Comparison of ENCODE assay signal across 9 mouse cellular contexts in the genomic region with DNA sequence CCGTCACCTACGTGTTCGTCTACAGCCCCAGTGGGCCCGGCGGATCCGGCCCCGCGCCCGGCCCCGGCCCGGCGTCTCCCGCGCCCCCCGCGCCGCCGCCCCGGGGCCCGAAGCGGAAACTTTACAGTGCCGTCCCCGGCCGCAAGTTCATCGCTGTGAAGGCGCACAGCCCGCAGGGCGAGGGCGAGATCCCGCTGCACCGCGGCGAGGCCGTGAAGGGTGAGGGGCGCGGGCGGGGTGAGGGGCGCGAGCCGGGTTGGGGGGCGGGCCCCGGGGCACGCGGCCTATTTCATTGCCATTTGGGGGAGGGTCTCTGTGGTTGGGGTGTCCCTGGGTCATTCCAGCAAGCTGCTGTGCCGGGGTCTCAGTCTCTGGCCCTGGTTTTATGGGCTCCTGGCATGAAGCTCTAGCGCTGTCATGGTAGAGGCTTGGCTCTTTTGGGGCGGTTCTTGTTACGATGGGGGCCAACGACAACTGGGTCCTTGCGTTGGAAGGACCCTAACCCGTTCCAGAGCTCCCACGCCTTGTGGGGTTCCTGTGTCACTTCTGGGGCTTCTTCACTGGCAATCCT. TPM values are rescaled to one million over a fixed set of nuclear protein-coding genes. Genes with fewer than 3 reads are reported as not detected.
DNase-seq lines count a peak whose midpoint lies in the region; ATAC-seq and TF ChIP-seq lines count a peak whose summit lies in the region.
"Had no signal": no experiment of that assay in that cellular context is flagged by ENCODE, and none has a peak within 500 bp of the region (broad histone marks: within the 10 kb centered on the region; RNA-seq: fewer than 3 reads in every experiment).

No protein-coding gene starts in this region.

- no peak overlapping the region for H3K27ac ChIP-seq in heart, postnatal 0 days (ENCODE audit: low read depth)
- H3K27ac ChIP-seq in heart, adult 2 months: no peak overlapping the region
- H3K27ac ChIP-seq in embryonic facial prominence, embryonic 13.5 days: no peak overlapping the region
- H3K27ac ChIP-seq in limb, embryonic 10.5 days: peak overlapping the region; percentile 67
- no peak overlapping the region for H3K27ac ChIP-seq in neural tube, embryonic 14.5 days (ENCODE audit: low read depth, low read length)

- intact Hi-C loops in heart, adult 2 months (cut with DNase I): no loop called here

- H3K4me2 ChIP-seq in heart, postnatal 0 days (ENCODE audit: low read depth, low read length): peak overlapping the region; percentile 83
- H3K4me2 ChIP-seq in embryonic facial prominence, embryonic 13.5 days: peak overlapping the region; percentile 90
- H3K4me2 ChIP-seq in neural tube, embryonic 14.5 days (ENCODE audit: low read depth, low read length): peak overlapping the region; percentile 83

- H3K27me3 ChIP-seq in heart, postnatal 0 days (ENCODE audit: control insufficient read depth, insufficient read depth, low read length): peaks cover 34% of the 10 kb centered on the region
- no peaks in the 10 kb centered on the region; the same call in 1 of the 2 replicates for H3K27me3 ChIP-seq in heart, adult 2 months (ENCODE audit: control insufficient read depth, insufficient read depth, low read length)
- H3K27me3 ChIP-seq in embryonic facial prominence, embryonic 13.5 days: peaks cover 39% of the 10 kb centered on the region
- peaks cover 48% of the 10 kb centered on the region for H3K27me3 ChIP-seq in limb, embryonic 10.5 days (ENCODE audit: low read depth, poor library complexity, severe bottlenecking)
- H3K27me3 ChIP-seq in neural tube, embryonic 14.5 days (ENCODE audit: control insufficient read depth, insufficient read depth, low read length): peaks cover 17% of the 10 kb centered on the region

- no peak for TF ChIP-seq POLR2A in heart, adult 2 months (IDR thresholded peaks at IDR 0.05; ENCODE audit: insufficient read depth, low read depth, low read length)

- 28% methylated on average over 25 of the region's 52 CpGs for WGBS in heart, postnatal 0 days
- whole genome bisulfite sequencing in heart, adult 2 months: 58% methylated on average over 52 of the region's 52 CpGs
- 7% methylated on average over 43 of the region's 52 CpGs for WGBS in embryonic facial prominence, embryonic 13.5 days
- 6% methylated on average over 49 of the region's 52 CpGs for WGBS in limb, embryonic 10.5 days
- WGBS in neural tube, embryonic 14.5 days: 3% methylated on average over 38 of the region's 52 CpGs

- H3K36me3 ChIP-seq in heart, postnatal 0 days (replicated peaks; ENCODE audit: control insufficient read depth, insufficient read depth, low read length): no peaks in the 10 kb centered on the region
- H3K36me3 ChIP-seq in heart, adult 2 months (ENCODE audit: control insufficient read depth, insufficient read depth, low read length): peaks cover 11% of the 10 kb centered on the region
- H3K36me3 ChIP-seq in embryonic facial prominence, embryonic 13.5 days: peaks cover 9% of the 10 kb centered on the region
- H3K36me3 ChIP-seq in limb, embryonic 10.5 days: no peaks in the 10 kb centered on the region
- H3K36me3 ChIP-seq in neural tube, embryonic 14.5 days (ENCODE audit: control insufficient read depth, insufficient read depth, low read length): peaks cover 3% of the 10 kb centered on the region; the same call in 1 of the 2 replicates

- 0 out of 2 replicates have a peak overlapping the region, but pooled peaks have one; percentile 15 for H3K9ac ChIP-seq in heart, postnatal 0 days (replicated peaks; ENCODE audit: low read depth, low read length)
- H3K9ac ChIP-seq in heart, adult 2 months (ENCODE audit: low read depth, low read length): no peak overlapping the region
- peak overlapping the region; percentile 82 for H3K9ac ChIP-seq in embryonic facial prominence, embryonic 13.5 days
- H3K9ac ChIP-seq in neural tube, embryonic 14.5 days (replicated peaks; ENCODE audit: low read depth, low read length): peak overlapping the region; percentile 61

- no peak for ATAC-seq in heart, postnatal 0 days (ENCODE audit: insufficient read depth, low read depth)
- ATAC-seq in embryonic facial prominence, embryonic 13.5 days (ENCODE audit: insufficient number of reproducible peaks, insufficient read depth, low FRiP score, low TSS enrichment, low read depth): no peak
- ATAC-seq in neural tube, embryonic 14.5 days (ENCODE audit: low read depth): no peak
- ATAC-seq in inflammation-experienced regulatory T-cells, adult 6 months: no peak

- peak overlapping the region; percentile 53 for H3K4me3 ChIP-seq in heart, postnatal 0 days (ENCODE audit: low read depth, low read length)
- H3K4me3 ChIP-seq in heart, adult 2 months: no peak overlapping the region; the same call in 1 of the 2 replicates
- peak overlapping the region; percentile 73 for H3K4me3 ChIP-seq in embryonic facial prominence, embryonic 13.5 days
- peak overlapping the region; percentile 72 for H3K4me3 ChIP-seq in limb, embryonic 10.5 days
- peak overlapping the region; percentile 60 for H3K4me3 ChIP-seq in neural tube, embryonic 14.5 days (ENCODE audit: low read depth, low read length)

- H3K9me3 ChIP-seq in heart, postnatal 0 days (replicated peaks; ENCODE audit: control insufficient read depth, low read length): no peaks in the 10 kb centered on the region
- H3K9me3 ChIP-seq in embryonic facial prominence, embryonic 13.5 days: no peaks in the 10 kb centered on the region
- H3K9me3 ChIP-seq in limb, embryonic 10.5 days (replicated peaks): no peaks in the 10 kb centered on the region
- no peaks in the 10 kb centered on the region for H3K9me3 ChIP-seq in neural tube, embryonic 14.5 days (ENCODE audit: control insufficient read depth, low read length)

- DNase-seq in heart, postnatal 0 days (ENCODE audit: low spot score): no peak
- DNase-seq in heart, adult 2 months: no peak
- peak; percentile 53 for DNase-seq in limb, embryonic 10.5 days (ENCODE audit: low spot score)
- no peak for DNase-seq in adrenal gland, postnatal 36 days
- DNase-seq in frontal cortex, postnatal 10 days (ENCODE audit: low spot score in 2 of 2): no peak
- DNase-seq: thymus, postnatal 36 days had no signal

- no peaks in the 10 kb centered on the region for H3K79me2 ChIP-seq in heart, adult 2 months (replicated peaks; ENCODE audit: control insufficient read depth, insufficient read depth, low read length)

- no peak for TF ChIP-seq CTCF in heart, postnatal 0 days (IDR thresholded peaks at IDR 0.05; ENCODE audit: low read depth)
- TF ChIP-seq CTCF in heart, adult 2 months (IDR thresholded peaks at IDR 0.05): no peak

- no peaks in the 10 kb centered on the region for H3K4me1 ChIP-seq in heart, postnatal 0 days (ENCODE audit: control insufficient read depth, insufficient read depth)
- peaks cover 3% of the 10 kb centered on the region for H3K4me1 ChIP-seq in heart, adult 2 months (ENCODE audit: control insufficient read depth, insufficient read depth, low read length)
- H3K4me1 ChIP-seq in embryonic facial prominence, embryonic 13.5 days: peaks cover 18% of the 10 kb centered on the region
- peaks cover 12% of the 10 kb centered on the region for H3K4me1 ChIP-seq in limb, embryonic 10.5 days
- peaks cover 7% of the 10 kb centered on the region; the same call in 1 of the 2 replicates for H3K4me1 ChIP-seq in neural tube, embryonic 14.5 days (ENCODE audit: control insufficient read depth, insufficient read depth, low read length)

- no peak for TF ChIP-seq EP300 in heart, postnatal 0 days (IDR thresholded peaks at IDR 0.05; ENCODE audit: low read depth)
- no peak for TF ChIP-seq EP300 in heart, adult 2 months (IDR thresholded peaks at IDR 0.05; ENCODE audit: insufficient read depth, low read depth, low read length)

RNA-seq across cellular contexts. Expression of gene Shank3, which starts 24.7 kb away (rescaled TPM):
- 17.1 and 26.5 TPM in 2 replicates for total RNA-seq in heart, postnatal 0 days (2014; rRNA removed; ENCODE audit: low replicate concordance)
- 0.81 and 1.1 TPM in 2 replicates for polyA plus RNA-seq in heart, postnatal 0 days (2015; fragmentation: Nextera tagmentation; extraction: Ambion mirVana)
- 10 to 100 TPM; 44.3 to 52.2 TPM for total RNA-seq in heart, adult 2 months (2021)
- polyA plus RNA-seq in heart, adult 2 months (2012; rRNA removed): 29.6 and 31.0 TPM in 2 replicates
- 2.2 and 2.9 TPM in 2 replicates for polyA plus RNA-seq in embryonic facial prominence, embryonic 13.5 days (2015; fragmentation: Nextera tagmentation; extraction: Ambion mirVana)
- 2.1 and 2.8 TPM in 2 replicates for polyA plus RNA-seq in limb, embryonic 10.5 days (2016; fragmentation: Nextera tagmentation; extraction: Ambion mirVana)
- 7.4 and 10.1 TPM in 2 replicates for polyA plus RNA-seq in neural tube, embryonic 14.5 days (2014; fragmentation: Nextera tagmentation; extraction: Ambion mirVana)
- not detected for polyA plus RNA-seq in inflammation-experienced regulatory T-cells, adult 6 months (2017; shearing (Covaris generic))
- total RNA-seq in adrenal gland, postnatal 36 days (2021): 10 to 100 TPM; 30.7 to 51.0 TPM

RNA-seq across cellular contexts. Expression of gene Acr, which starts 44.0 kb away (rescaled TPM):
- total RNA-seq in heart, postnatal 0 days (2014; rRNA removed; ENCODE audit: low replicate concordance): not detected in 2 replicates
- 0.23 TPM in 1 of 2 replicates, not detected in the other for polyA plus RNA-seq in heart, postnatal 0 days (2015; fragmentation: Nextera tagmentation; extraction: Ambion mirVana)
- under 1 TPM in 1 of 2 experiments, not detected in 1; 0.57 TPM for total RNA-seq in heart, adult 2 months (2021)
- polyA plus RNA-seq in heart, adult 2 months (2012; rRNA removed): 1.4 and 1.6 TPM in 2 replicates
- polyA plus RNA-seq in embryonic facial prominence, embryonic 13.5 days (2015; fragmentation: Nextera tagmentation; extraction: Ambion mirVana): 0.35 and 0.48 TPM in 2 replicates
- polyA plus RNA-seq in limb, embryonic 10.5 days (2016; fragmentation: Nextera tagmentation; extraction: Ambion mirVana): 0.10 TPM in 1 of 2 replicates, not detected in the other
- polyA plus RNA-seq in neural tube, embryonic 14.5 days (2014; fragmentation: Nextera tagmentation; extraction: Ambion mirVana): 2.0 and 2.6 TPM in 2 replicates
- not detected for polyA plus RNA-seq in inflammation-experienced regulatory T-cells, adult 6 months (2017; shearing (Covaris generic))
- total RNA-seq in adrenal gland, postnatal 36 days (2021): not detected

RNA-seq across cellular contexts. Expression of gene Arsa, which starts 46.9 kb away (rescaled TPM):
- 14.1 and 17.6 TPM in 2 replicates for total RNA-seq in heart, postnatal 0 days (2014; rRNA removed; ENCODE audit: low replicate concordance)
- 10.4 and 12.7 TPM in 2 replicates for polyA plus RNA-seq in heart, postnatal 0 days (2015; fragmentation: Nextera tagmentation; extraction: Ambion mirVana)
- 10 to 100 TPM; 11.1 to 13.5 TPM for total RNA-seq in heart, adult 2 months (2021)
- 19.5 and 22.1 TPM in 2 replicates for polyA plus RNA-seq in heart, adult 2 months (2012; rRNA removed)
- 20.8 and 22.9 TPM in 2 replicates for polyA plus RNA-seq in embryonic facial prominence, embryonic 13.5 days (2015; fragmentation: Nextera tagmentation; extraction: Ambion mirVana)
- 9.6 and 11.2 TPM in 2 replicates for polyA plus RNA-seq in limb, embryonic 10.5 days (2016; fragmentation: Nextera tagmentation; extraction: Ambion mirVana)
- 17.3 and 18.9 TPM in 2 replicates for polyA plus RNA-seq in neural tube, embryonic 14.5 days (2014; fragmentation: Nextera tagmentation; extraction: Ambion mirVana)
- 10 to 100 TPM in 1 of 3 experiments, 1 to 10 TPM in 2; 4.9 to 12.1 (median 6.8) TPM for polyA plus RNA-seq in inflammation-experienced regulatory T-cells, adult 6 months (2017; shearing (Covaris generic))
- 10 to 100 TPM; 20.7 to 22.4 TPM for total RNA-seq in adrenal gland, postnatal 36 days (2021)
